Mouse (Mus musculus) heart, embryonic 14.5 days (tissue): ENCODE data around the gene 4933411K16Rik. TPM values are rescaled to one million over a fixed set of nuclear protein-coding genes. Genes with fewer than 3 reads are reported as not detected.

Experiments used
- ATAC-seq: fragments of 200-750 bp; cut with Nextera tagmentation; 2 replicates; pipeline ENCODE4 v1.8.0; 2017; ENCODE audit warnings: low read depth, moderate TSS enrichment; ENCODE audit not compliant: insufficient number of reproducible peaks, insufficient read depth, low FRiP score
- H3K27ac ChIP-seq, 2 experiments: fragments of 200-500 bp in 1 of 2; fragments of 300-500 bp in 1 of 2; sonication (generic) in 1 of 2; replicated peaks in 1 of 2; 2 replicates each; pipeline ENCODE4 v1.5.1; 2012 to 2014; ENCODE audit warnings: low read depth in 2 of 2, low read length in 2 of 2, control low read depth in 1 of 2, mild to moderate bottlenecking in 1 of 2, mixed read lengths in 1 of 2; ENCODE audit not compliant: control insufficient read depth in 1 of 2, insufficient read depth in 1 of 2
- H3K27me3 ChIP-seq: fragments of 300-500 bp; sonication (generic); 2 replicates; pipeline ENCODE4 v1.6.1; 2014; ENCODE audit warnings: mild to moderate bottlenecking, low read length, control low read depth; ENCODE audit not compliant: control insufficient read depth, insufficient read depth
- H3K36me3 ChIP-seq: fragments of 300-500 bp; sonication (generic); 2 replicates; pipeline ENCODE4 v1.6.1; 2014; ENCODE audit warnings: mild to moderate bottlenecking, control low read depth, low read length, mixed read lengths; ENCODE audit not compliant: control insufficient read depth, insufficient read depth
- H3K4me1 ChIP-seq, 2 experiments: fragments of 200-500 bp in 1 of 2; fragments of 300-500 bp in 1 of 2; sonication (generic) in 1 of 2; 2 replicates each; pipeline ENCODE4 v1.6.1; 2012 to 2014; ENCODE audit warnings: low read length in 2 of 2, control low read depth in 1 of 2, mixed read lengths in 1 of 2; ENCODE audit not compliant: control insufficient read depth in 2 of 2, insufficient read depth in 2 of 2
- H3K4me2 ChIP-seq: fragments of 300-500 bp; sonication (generic); 2 replicates; pipeline ENCODE4 v1.6.1; 2014; ENCODE audit warnings: mild to moderate bottlenecking, low read length
- H3K4me3 ChIP-seq, 2 experiments: fragments of 200-500 bp in 1 of 2; fragments of 300-500 bp in 1 of 2; sonication (generic) in 1 of 2; 2 replicates each; pipeline ENCODE4 v1.5.1; 2012 to 2014; ENCODE audit warnings: low read length in 2 of 2, mild to moderate bottlenecking in 2 of 2, control low read depth in 1 of 2, low read depth in 1 of 2, moderate library complexity in 1 of 2; ENCODE audit not compliant: control insufficient read depth in 1 of 2, insufficient read depth in 1 of 2
- H3K9ac ChIP-seq: fragments of 300-500 bp; sonication (generic); 2 replicates; pipeline ENCODE4 v1.6.1; 2014; ENCODE audit warnings: mild to moderate bottlenecking, low read length
- H3K9me3 ChIP-seq: fragments of 300-500 bp; sonication (generic); 2 replicates; pipeline ENCODE4 v1.6.1; 2016; ENCODE audit warnings: low read length, control low read depth; ENCODE audit not compliant: control insufficient read depth
- WGBS: fragments of 180-500 bp; shearing (Covaris S2); extraction: QIAGEN DNeasy Blood & Tissue Kit; methylation state at CpG from one replicate; pipeline ENCODE4 v1.1.7; 2014; 5-methylcytosine and 5-hydroxymethylcytosine counted together
- polyA plus RNA-seq: library from polyadenylated mRNA; unstranded; fragments of >200 nt; fragmentation: Nextera tagmentation; extraction: Ambion mirVana; gene quantifications from 2 replicates; pipeline ENCODE4 v1.2.1, GENCODE M21; 2014

The 4933411K16Rik gene
- polyA plus RNA-seq, 1 experiment from 2014 or later = not detected

GRCm38 (mm10) chr19:42090637-42091141, 38.6 kb downstream of the 4933411K16Rik start:
- no peaks in the 10 kb centered on the region for H3K27me3 ChIP-seq
- H3K4me1 ChIP-seq = peaks cover 11 to 19% of the 10 kb centered on the region in 2 experiments
- peak overlapping the region; percentile 83 for H3K9ac ChIP-seq
- H3K4me2 ChIP-seq = peak overlapping the region; percentile 83
- no peaks in the 10 kb centered on the region for H3K9me3 ChIP-seq
- ATAC-seq = peak; percentile 68
- H3K27ac ChIP-seq = peak overlapping the region; percentile 76 to 93
- H3K4me3 ChIP-seq = peak overlapping the region; percentile 83 to 91
- H3K36me3 ChIP-seq = peaks cover 8% of the 10 kb centered on the region
- under 1% methylated on average over 49 of the region's 52 CpGs for WGBS

DNA sequence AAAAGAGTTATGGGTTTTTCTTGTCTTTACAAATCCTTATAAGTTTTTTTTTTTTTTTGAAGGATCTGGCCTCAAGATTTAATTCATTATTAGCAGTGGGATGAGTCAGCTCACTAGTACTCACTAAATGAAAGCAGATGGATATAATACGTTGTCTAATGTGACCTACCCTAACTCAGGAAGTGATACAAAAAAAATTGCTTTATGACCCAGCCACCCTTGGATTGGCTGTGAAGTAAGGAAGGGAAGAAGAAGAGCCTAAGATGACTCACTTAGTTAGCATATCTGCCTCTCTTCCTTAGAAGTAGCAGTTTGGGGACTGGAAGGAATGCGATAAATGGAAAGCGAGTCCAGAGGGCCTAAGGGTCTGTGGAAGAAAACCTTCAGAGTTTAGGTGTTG, 47.4 kb downstream of the 4933411K16Rik start:
- Histone ChIP-seq H3K36me3 (peaks cover 40% of the 10 kb centered on the region), H3K4me2 (no peak overlapping the region), H3K4me1 (no peaks in the 10 kb centered on the region), H3K9ac (no peak overlapping the region), H3K27ac (no peak overlapping the region), H3K27me3 (no peaks in the 10 kb centered on the region), H3K4me3 (no peak overlapping the region), H3K9me3 (no peaks in the 10 kb centered on the region)
- no peak for ATAC-seq
- 82% methylated on average over 3 of the region's 3 CpGs for WGBS

Other genes starting within 250 kb of the 4933411K16Rik start
- 2.4 and 2.6 TPM in 2 replicates for gene Frat1, start 222.3 kb upstream of the 4933411K16Rik start, polyA plus RNA-seq
- 1.2 and 2.0 TPM in 2 replicates for gene Frat2, start 204.1 kb upstream of the 4933411K16Rik start, polyA plus RNA-seq
- gene Rrp12, start 156.1 kb upstream of the 4933411K16Rik start, polyA plus RNA-seq = 5.8 and 6.4 TPM in 2 replicates
- gene Pgam1, start 140.3 kb upstream of the 4933411K16Rik start, polyA plus RNA-seq = 787 and 805 TPM in 2 replicates
- gene Exosc1, start 118.8 kb upstream of the 4933411K16Rik start, polyA plus RNA-seq = 40.8 and 42.0 TPM in 2 replicates
- 42.3 and 47.8 TPM in 2 replicates for gene Zdhhc16, start 118.8 kb upstream of the 4933411K16Rik start, polyA plus RNA-seq
- gene Mms19, start 71.1 kb upstream of the 4933411K16Rik start, polyA plus RNA-seq = 24.4 and 28.3 TPM in 2 replicates
- gene Ubtd1, start 70.5 kb upstream of the 4933411K16Rik start, polyA plus RNA-seq = 11.8 and 13.2 TPM in 2 replicates
- not detected in 2 replicates for gene Ankrd2, start 16.2 kb upstream of the 4933411K16Rik start, polyA plus RNA-seq
- 0.74 and 0.76 TPM in 2 replicates for gene Hoga1, start 6.6 kb upstream of the 4933411K16Rik start, polyA plus RNA-seq
- 14.0 and 15.6 TPM in 2 replicates for gene Morn4, start 34.1 kb downstream of the 4933411K16Rik start, polyA plus RNA-seq
- gene Pi4k2a, start 38.2 kb downstream of the 4933411K16Rik start, polyA plus RNA-seq = 19.2 and 20.2 TPM in 2 replicates
- gene Avpi1, start 76.8 kb downstream of the 4933411K16Rik start, polyA plus RNA-seq = 36.0 and 38.2 TPM in 2 replicates
- 17.8 and 25.0 TPM in 2 replicates for gene Marveld1, start 95.2 kb downstream of the 4933411K16Rik start, polyA plus RNA-seq
- 14.7 and 15.7 TPM in 2 replicates for gene Zfyve27, start 111.7 kb downstream of the 4933411K16Rik start, polyA plus RNA-seq
- 4.3 and 4.4 TPM in 2 replicates for gene Sfrp5, start 150.0 kb downstream of the 4933411K16Rik start, polyA plus RNA-seq
- 0.11 and 0.34 TPM in 2 replicates for gene Golga7b, start 195.3 kb downstream of the 4933411K16Rik start, polyA plus RNA-seq